Mouse (Mus musculus) midbrain, embryonic 12.5 days (tissue): ENCODE measurements at regions not wholly inside any gene's neighbourhood (a gene's known extent, or its start where the extent isn't known, plus 50 kb on each side); places are given as distances from the start of the nearest gene placed in this dataset.

Experiments
- ATAC-seq: fragments of 200-750 bp; cut with Nextera tagmentation; 2 replicates; pipeline ENCODE4 v1.8.0; 2017; ENCODE audit warnings: low read depth, moderate TSS enrichment, moderate library complexity; ENCODE audit not compliant: low FRiP score
- H3K27ac ChIP-seq: fragments of 300-500 bp; sonication (generic); replicated peaks from 2 replicates; pipeline ENCODE4 v1.5.1; 2016; ENCODE audit warnings: mild to moderate bottlenecking
- H3K27me3 ChIP-seq: fragments of 300-500 bp; sonication (generic); 2 replicates; pipeline ENCODE4 v1.6.1; 2016; ENCODE audit warnings: mild to moderate bottlenecking
- H3K36me3 ChIP-seq: fragments of 300-500 bp; sonication (generic); 2 replicates; pipeline ENCODE4 v1.6.1; 2016
- H3K4me1 ChIP-seq: fragments of 300-500 bp; sonication (generic); 2 replicates; pipeline ENCODE4 v1.6.1; 2016
- H3K4me2 ChIP-seq: fragments of 300-500 bp; sonication (generic); replicated peaks from 2 replicates; pipeline ENCODE4 v1.6.1; 2016; ENCODE audit warnings: mild to moderate bottlenecking, moderate library complexity
- H3K4me3 ChIP-seq: fragments of 300-500 bp; sonication (generic); 2 replicates; pipeline ENCODE4 v1.5.1; 2016; ENCODE audit warnings: mild to moderate bottlenecking
- H3K9ac ChIP-seq: fragments of 300-500 bp; sonication (generic); replicated peaks from 2 replicates; pipeline ENCODE4 v1.6.1; 2016; ENCODE audit warnings: mild to moderate bottlenecking, moderate library complexity
- H3K9me3 ChIP-seq: fragments of 300-500 bp; sonication (generic); 2 replicates; pipeline ENCODE4 v1.6.1; 2016; ENCODE audit warnings: mild to moderate bottlenecking
- WGBS: fragments of 180-500 bp; shearing (Covaris S2); methylation state at CpG from one replicate; pipeline ENCODE4 v1.1.7; 2016; 5-methylcytosine and 5-hydroxymethylcytosine counted together

DNA sequence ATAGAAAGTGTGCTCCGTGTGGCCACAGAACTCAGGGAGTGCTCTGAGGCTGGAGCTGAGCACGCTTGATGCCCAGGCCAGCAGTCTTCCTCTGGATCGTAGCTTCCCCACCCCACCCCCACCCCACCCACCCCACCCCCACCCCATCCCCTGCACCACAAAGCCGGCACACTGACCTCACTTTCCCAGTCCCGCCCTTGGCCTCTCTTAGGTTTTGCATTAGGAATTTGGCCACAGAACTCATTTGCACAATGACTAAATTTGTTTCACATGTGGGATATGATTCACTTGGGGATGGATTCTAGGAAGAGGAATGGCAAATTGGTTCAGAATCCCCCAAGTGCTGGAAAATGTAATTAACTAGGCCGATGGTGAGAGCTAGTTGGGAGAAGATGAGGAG, 94.3 kb downstream of the Tmx1 start:
- H3K4me2 ChIP-seq, result no peak overlapping the region
- H3K27me3 ChIP-seq, result peaks cover 8% of the 10 kb centered on the region; the same call in 1 of the 2 replicates
- 63% methylated on average over 6 of the region's 6 CpGs for WGBS
- no peak for ATAC-seq
- no peak overlapping the region for H3K4me3 ChIP-seq
- no peak overlapping the region for H3K27ac ChIP-seq
- no peaks in the 10 kb centered on the region for H3K9me3 ChIP-seq
- H3K36me3 ChIP-seq, result no peaks in the 10 kb centered on the region
- H3K4me1 ChIP-seq, result peaks cover 11% of the 10 kb centered on the region; the same call in 1 of the 2 replicates
- no peak overlapping the region for H3K9ac ChIP-seq

GRCm38 (mm10) chr12:70549296-70549695, 96.4 kb downstream of the Tmx1 start:
- H3K9me3 ChIP-seq, result no peaks in the 10 kb centered on the region
- H3K36me3 ChIP-seq, result no peaks in the 10 kb centered on the region
- H3K27ac ChIP-seq, result no peak overlapping the region
- 68% methylated on average over 9 of the region's 9 CpGs for WGBS
- H3K27me3 ChIP-seq, result peaks cover 7% of the 10 kb centered on the region; the same call in 1 of the 2 replicates
- no peak overlapping the region for H3K9ac ChIP-seq
- no peak overlapping the region for H3K4me3 ChIP-seq
- 0 out of 2 replicates have a peak, but pooled peaks cover 1% of the 10 kb centered on the region for H3K4me1 ChIP-seq
- ATAC-seq, result no peak
- no peak overlapping the region for H3K4me2 ChIP-seq

DNA sequence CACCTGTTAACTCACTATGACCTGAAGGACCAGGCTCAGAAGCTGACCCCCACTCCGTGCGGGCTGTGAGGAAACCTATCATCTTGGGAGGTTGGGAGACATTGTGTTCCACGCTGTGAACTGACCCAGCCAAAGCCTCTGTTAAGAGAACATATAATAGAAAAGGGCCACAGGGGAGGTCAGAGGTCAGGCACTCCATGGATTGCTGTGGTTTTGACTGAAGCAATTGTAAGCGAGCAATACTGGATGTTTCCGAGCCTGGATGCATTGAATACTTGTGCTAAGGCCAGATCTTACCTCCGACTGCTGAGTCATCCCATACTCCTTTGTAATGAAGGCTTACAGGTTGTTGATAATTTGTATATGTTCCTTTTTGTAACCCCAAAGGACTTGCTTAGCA, 101.0 kb downstream of the Tmx1 start:
- ATAC-seq, result no peak
- Histone ChIP-seq H3K4me2 (no peak overlapping the region), H3K36me3 (no peaks in the 10 kb centered on the region), H3K9me3 (no peaks in the 10 kb centered on the region), H3K27ac (no peak overlapping the region), H3K4me1 (peaks cover 4% of the 10 kb centered on the region; the same call in 1 of the 2 replicates), H3K4me3 (no peak overlapping the region), H3K27me3 (peaks cover 7% of the 10 kb centered on the region; the same call in 1 of the 2 replicates), H3K9ac (no peak overlapping the region)
- 26% methylated on average over 6 of the region's 6 CpGs for WGBS

GRCm38 (mm10) chr12:70554586-70554985, 101.7 kb downstream of the Tmx1 start:
- Histone ChIP-seq H3K27ac (no peak overlapping the region), H3K9ac (no peak overlapping the region), H3K4me3 (no peak overlapping the region), H3K27me3 (peaks cover 7% of the 10 kb centered on the region; the same call in 1 of the 2 replicates), H3K4me1 (peaks cover 4% of the 10 kb centered on the region; the same call in 1 of the 2 replicates), H3K9me3 (no peaks in the 10 kb centered on the region), H3K36me3 (no peaks in the 10 kb centered on the region), H3K4me2 (no peak overlapping the region)
- no peak for ATAC-seq
- 28% methylated on average over 7 of the region's 7 CpGs for WGBS

- WGBS, result 76% methylated on average over 3 of the region's 3 CpGs
- H3K36me3 ChIP-seq, result no peaks in the 10 kb centered on the region
- no peak overlapping the region for H3K4me3 ChIP-seq
- H3K9me3 ChIP-seq, result no peaks in the 10 kb centered on the region
- peaks cover 7% of the 10 kb centered on the region; the same call in 1 of the 2 replicates for H3K27me3 ChIP-seq
- no peak overlapping the region for H3K4me2 ChIP-seq
- no peak overlapping the region for H3K9ac ChIP-seq
- no peak for ATAC-seq
- H3K4me1 ChIP-seq, result peaks cover 4% of the 10 kb centered on the region; the same call in 1 of the 2 replicates
- H3K27ac ChIP-seq, result no peak overlapping the region
Measured at GRCm38 (mm10) chr12:70555723-70556122, 102.8 kb downstream of the Tmx1 start.

DNA sequence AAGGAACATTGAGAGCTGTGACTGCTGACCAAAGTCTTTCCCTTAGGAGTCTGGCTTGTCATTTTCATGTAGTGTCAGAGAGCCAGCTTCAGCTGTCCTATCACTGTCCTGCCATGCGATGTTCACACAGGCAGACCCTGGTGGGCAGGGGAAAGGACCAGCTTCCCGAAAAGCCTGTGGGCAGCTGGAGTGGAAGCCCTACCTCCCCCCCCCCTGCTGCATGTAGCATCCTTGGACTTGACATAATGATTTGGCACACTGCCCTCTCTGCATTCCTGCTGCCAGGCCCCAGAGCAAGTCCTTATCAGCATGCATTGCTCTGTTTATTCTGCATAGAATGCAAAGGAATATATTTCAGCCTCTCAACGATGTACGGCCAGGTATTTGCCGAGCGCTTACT, 103.9 kb downstream of the Tmx1 start:
- H3K36me3 ChIP-seq, result no peaks in the 10 kb centered on the region

GRCm38 (mm10) chr12:70563446-70563845, 110.6 kb downstream of the Tmx1 start:
- Histone ChIP-seq H3K4me1 (no peaks in the 10 kb centered on the region), H3K9ac (no peak overlapping the region)

More for the DNA sequence above, 103.9 kb downstream of the Tmx1 start:
- Histone ChIP-seq H3K4me2 (no peak overlapping the region), H3K27me3 (peaks cover 7% of the 10 kb centered on the region; the same call in 1 of the 2 replicates), H3K9me3 (no peaks in the 10 kb centered on the region), H3K4me3 (no peak overlapping the region), H3K9ac (no peak overlapping the region), H3K4me1 (peaks cover 4% of the 10 kb centered on the region; the same call in 1 of the 2 replicates), H3K27ac (no peak overlapping the region)
- 82% methylated on average over 6 of the region's 6 CpGs for WGBS
- ATAC-seq, result no peak

GRCm38 (mm10) chr12:70575665-70576064, 122.8 kb downstream of the Tmx1 start:
- ATAC-seq, result no peak
- Histone ChIP-seq H3K4me1 (no peaks in the 10 kb centered on the region; the same call in 1 of the 2 replicates), H3K9me3 (no peaks in the 10 kb centered on the region), H3K4me3 (no peak overlapping the region), H3K27me3 (no peaks in the 10 kb centered on the region), H3K9ac (no peak overlapping the region), H3K27ac (no peak overlapping the region), H3K36me3 (no peaks in the 10 kb centered on the region), H3K4me2 (no peak overlapping the region)
- WGBS, result 77% methylated on average over 7 of the region's 7 CpGs

More at GRCm38 (mm10) chr12:70563446-70563845, 110.6 kb downstream of the Tmx1 start:
- ATAC-seq, result no peak
- no peak overlapping the region for H3K27ac ChIP-seq
- H3K9me3 ChIP-seq, result no peaks in the 10 kb centered on the region
- H3K4me3 ChIP-seq, result no peak overlapping the region
- no peaks in the 10 kb centered on the region for H3K27me3 ChIP-seq
- 85% methylated on average over 4 of the region's 4 CpGs for WGBS
- no peak overlapping the region for H3K4me2 ChIP-seq
- no peaks in the 10 kb centered on the region for H3K36me3 ChIP-seq

DNA sequence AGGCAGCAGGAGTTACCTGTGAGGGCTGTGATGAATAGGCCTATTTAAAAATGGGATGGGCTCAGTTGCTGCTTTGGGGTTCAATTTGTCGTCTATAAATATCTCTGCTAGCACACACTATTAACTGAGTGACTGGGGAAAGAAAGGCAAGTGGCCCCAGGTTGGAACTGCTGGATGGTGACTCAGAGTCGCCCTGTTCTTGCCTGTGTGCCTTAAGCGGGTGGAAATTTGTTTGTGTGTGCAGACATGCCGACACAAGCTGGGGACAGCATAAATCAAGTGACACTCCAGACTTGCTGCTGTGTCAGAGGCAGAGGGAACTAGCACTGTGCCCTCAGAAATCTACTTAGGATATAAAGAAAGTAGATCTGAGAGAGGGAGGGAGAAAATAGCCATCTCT, 124.9 kb downstream of the Tmx1 start:
- no peaks in the 10 kb centered on the region for H3K27me3 ChIP-seq
- no peak overlapping the region for H3K27ac ChIP-seq
- H3K9me3 ChIP-seq, result no peaks in the 10 kb centered on the region
- H3K4me1 ChIP-seq, result no peaks in the 10 kb centered on the region; the same call in 1 of the 2 replicates
- no peak overlapping the region for H3K9ac ChIP-seq
- no peak overlapping the region for H3K4me3 ChIP-seq
- H3K36me3 ChIP-seq, result no peaks in the 10 kb centered on the region
- no peak overlapping the region for H3K4me2 ChIP-seq
- no peak for ATAC-seq
- WGBS, result 77% methylated on average over 4 of the region's 4 CpGs

GRCm38 (mm10) chr12:70579328-70579905, 126.5 kb downstream of the Tmx1 start:
- H3K36me3 ChIP-seq, result no peaks in the 10 kb centered on the region
- H3K4me3 ChIP-seq, result no peak overlapping the region
- H3K9me3 ChIP-seq, result no peaks in the 10 kb centered on the region
- H3K9ac ChIP-seq, result no peak overlapping the region
- ATAC-seq, result no peak
- no peak overlapping the region for H3K4me2 ChIP-seq
- WGBS, result 56% methylated on average over 8 of the region's 8 CpGs
- no peaks in the 10 kb centered on the region; the same call in 1 of the 2 replicates for H3K4me1 ChIP-seq
- H3K27ac ChIP-seq, result no peak overlapping the region
- H3K27me3 ChIP-seq, result no peaks in the 10 kb centered on the region

DNA sequence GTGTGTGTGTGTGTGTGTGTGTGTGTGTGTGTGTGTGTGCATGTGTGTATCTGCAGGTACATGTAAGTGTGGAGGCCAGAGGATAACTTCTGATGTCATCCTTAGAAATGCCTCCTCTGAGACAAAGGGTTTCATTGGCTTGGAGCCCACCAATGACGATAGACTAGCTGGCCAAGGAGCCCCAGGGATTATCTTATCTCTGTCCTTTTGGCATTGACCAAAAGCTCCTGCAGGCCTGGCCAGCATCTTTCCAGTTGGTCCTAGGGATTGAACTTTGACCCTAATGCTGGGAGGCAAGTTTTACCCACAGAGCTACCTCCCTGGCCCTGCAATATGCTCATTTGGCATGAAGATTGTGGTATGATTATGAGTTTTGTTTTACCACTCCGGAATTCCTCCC, 133.3 kb downstream of the Tmx1 start:
- 92% methylated on average over 2 of the region's 2 CpGs for WGBS

DNA sequence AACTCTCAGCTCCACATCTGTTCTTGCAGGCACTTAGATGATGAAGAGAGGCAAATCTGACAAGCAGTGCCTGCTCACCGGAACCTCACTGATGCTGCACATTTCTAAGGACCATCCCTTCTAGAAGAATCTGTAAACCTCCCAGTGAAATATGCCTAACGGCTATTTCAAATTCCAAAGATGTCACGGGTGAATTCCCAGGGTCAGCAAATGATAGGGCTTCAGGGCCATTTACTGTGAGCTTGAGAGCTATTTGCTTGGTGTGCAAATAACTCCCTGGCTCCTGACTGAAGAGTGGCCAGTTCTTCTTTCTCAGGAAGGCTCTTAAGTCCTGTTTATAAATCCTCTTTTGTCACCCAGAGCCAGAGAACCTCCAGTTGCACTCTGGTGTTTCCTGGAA, 135.3 kb downstream of the Tmx1 start:
- Histone ChIP-seq H3K4me3 (no peak overlapping the region), H3K27ac (no peak overlapping the region), H3K4me2 (no peak overlapping the region), H3K9me3 (no peaks in the 10 kb centered on the region), H3K4me1 (no peaks in the 10 kb centered on the region), H3K36me3 (no peaks in the 10 kb centered on the region), H3K27me3 (no peaks in the 10 kb centered on the region), H3K9ac (no peak overlapping the region)
- WGBS, result 64% methylated on average over 3 of the region's 3 CpGs
- ATAC-seq, result no peak

More for the DNA sequence above, 133.3 kb downstream of the Tmx1 start:
- no peak for ATAC-seq
- Histone ChIP-seq H3K27me3 (no peaks in the 10 kb centered on the region), H3K9ac (no peak overlapping the region), H3K4me3 (no peak overlapping the region), H3K36me3 (no peaks in the 10 kb centered on the region), H3K4me1 (no peaks in the 10 kb centered on the region), H3K9me3 (no peaks in the 10 kb centered on the region), H3K4me2 (no peak overlapping the region), H3K27ac (no peak overlapping the region)
